Mouse (Mus musculus) c-Kit-negative CD71-positive TER-119-positive erythroid progenitor cells, embryonic 14.5 days (primary cell): ENCODE results near the gene Hyal1.

Experiments used
- DNase-seq: peaks from one replicate; pipeline ENCODE4 v3.0.0-alpha.2; 2013; ENCODE audit warnings: low read depth, low spot score

Hyal1 gene

DNA sequence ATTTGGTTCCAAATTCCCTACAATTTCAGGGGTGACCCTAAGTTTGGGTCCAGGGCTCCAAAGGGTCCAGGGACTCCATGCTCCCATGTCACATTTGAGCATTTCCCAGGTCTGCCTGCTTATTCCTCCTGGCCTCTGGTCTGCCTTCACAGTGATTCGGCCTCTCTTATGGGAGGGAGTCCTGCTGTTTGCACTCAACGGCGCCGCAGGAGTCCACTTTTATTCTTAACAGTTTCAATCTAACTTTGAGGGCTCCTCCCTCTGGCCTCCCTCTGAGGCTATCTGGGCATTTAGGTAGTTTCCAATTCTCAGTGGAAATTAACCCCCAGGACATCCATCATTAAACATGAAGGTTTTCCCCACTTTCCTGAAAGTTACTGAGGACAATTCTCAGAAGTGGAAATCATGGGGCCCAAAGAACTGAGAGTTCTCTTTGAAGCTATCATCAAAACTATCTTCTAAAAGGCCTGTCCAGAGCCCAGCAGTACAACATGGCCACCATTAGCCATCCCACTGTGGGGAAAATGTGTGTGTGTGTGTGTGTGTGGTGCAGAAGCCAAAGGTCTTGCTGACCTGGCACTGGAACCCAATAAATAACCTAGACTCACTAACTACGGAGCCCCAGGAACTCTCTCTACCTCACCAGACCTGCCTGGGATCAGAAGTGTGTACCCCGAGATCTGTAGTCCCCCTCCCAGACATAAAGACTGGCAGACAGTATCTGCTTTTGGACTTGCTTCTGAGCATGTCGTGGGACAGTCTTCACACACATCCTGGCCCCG, 17.7 kb downstream of the Hyal1 start:
- DNase-seq: no peak

GRCm38 (mm10) chr9:107596619-107597569, 20.2 kb downstream of the Hyal1 start:
- no peak for DNase-seq

- DNase-seq: no peak
These were observed 21.7 kb downstream of the Hyal1 start for GRCm38 (mm10) chr9:107598385-107598784.

DNA sequence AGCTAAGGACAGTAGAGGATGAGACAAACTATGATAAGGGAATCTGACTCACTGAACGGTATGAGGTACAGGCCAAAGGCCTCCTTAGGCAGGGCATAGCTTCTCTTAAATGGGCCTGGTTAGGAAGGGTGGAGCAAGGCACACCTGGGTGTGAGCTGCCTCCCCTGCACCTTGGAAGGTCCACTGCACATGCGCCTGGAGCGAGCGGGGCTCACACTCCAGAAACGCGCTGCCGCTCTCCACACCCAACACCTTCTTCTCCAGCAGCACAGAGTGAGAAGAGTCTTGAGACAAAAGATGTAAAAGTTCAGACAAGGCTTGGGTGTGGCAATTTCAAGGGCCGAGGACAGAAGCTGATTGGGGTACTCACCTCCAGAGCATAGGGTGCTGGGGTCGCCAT, 22.7 kb downstream of the Hyal1 start:
- DNase-seq: no peak

DNA sequence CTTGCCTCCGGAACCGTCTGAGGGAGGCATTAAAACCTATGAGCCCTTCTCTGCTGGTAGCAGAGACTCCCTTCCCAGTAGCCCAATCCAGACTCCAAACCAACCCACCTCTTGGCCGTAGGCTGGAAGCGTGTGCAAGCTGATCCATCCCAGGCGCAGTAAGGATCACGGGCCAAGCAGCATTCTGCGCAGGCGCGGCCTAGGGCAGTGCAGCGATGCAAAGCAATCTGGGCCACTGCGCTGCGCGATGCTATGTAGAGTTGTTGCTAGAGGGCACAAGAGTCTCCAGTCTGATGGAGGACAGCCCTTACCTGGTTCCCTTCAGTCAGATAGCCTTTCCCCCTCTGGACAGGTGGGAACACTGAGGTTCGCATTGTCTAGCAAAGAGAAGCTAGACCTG, 23.1 kb downstream of the Hyal1 start:
- DNase-seq: no peak

- no peak for DNase-seq
These were observed 24.0 kb downstream of the Hyal1 start for GRCm38 (mm10) chr9:107600745-107601144.

GRCm38 (mm10) chr9:107601275-107601674, 24.5 kb downstream of the Hyal1 start:
- DNase-seq: no peak

DNA sequence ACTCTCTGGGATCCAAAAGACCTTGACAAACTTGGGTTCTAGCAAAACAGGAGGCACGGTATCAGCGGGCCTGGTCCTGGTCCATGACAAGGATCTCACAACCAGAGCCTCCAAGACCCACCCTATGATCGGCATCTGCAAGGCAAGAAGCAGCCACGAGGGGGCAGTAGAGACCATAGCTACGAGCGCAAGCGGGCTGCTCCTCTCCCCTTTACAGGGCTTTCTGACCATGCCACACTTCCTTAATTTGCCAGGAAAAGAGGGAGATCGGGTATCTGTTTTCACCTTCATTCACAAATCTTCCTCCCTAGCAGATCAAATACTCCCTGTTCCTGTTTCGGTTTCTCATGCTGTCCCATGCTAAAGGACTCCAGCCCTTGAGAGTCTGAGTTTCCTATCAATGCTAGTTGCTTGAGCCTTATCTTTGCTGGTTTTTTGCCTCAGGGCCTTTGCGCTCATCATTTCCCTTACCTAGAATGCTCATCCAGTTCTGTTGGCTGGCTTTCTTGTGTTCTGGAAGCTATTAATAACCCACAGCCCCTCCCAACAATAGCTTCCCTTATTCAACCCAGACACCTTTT, 25.4 kb downstream of the Hyal1 start:
- peak; percentile 81 for DNase-seq

DNA sequence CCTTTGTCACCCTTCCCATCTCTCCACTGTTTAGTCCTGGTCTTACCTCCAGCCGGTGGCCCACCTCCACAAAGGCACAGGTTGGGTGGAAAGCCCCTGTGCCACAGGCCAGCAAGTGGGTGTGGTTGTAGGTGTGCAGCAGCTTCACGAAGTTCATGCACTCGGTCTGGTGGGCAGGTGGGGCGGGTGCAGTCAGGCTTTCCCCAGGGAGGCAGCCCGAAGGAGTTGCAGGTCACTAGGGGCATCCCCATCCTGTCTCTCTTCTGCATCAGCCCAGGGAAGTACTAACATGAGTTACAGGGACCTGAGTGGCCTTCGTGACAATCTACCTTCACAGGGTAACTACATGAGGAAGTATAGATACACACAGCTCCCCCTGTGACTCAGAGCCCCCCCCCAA, 26.5 kb downstream of the Hyal1 start:
- no peak for DNase-seq

DNA sequence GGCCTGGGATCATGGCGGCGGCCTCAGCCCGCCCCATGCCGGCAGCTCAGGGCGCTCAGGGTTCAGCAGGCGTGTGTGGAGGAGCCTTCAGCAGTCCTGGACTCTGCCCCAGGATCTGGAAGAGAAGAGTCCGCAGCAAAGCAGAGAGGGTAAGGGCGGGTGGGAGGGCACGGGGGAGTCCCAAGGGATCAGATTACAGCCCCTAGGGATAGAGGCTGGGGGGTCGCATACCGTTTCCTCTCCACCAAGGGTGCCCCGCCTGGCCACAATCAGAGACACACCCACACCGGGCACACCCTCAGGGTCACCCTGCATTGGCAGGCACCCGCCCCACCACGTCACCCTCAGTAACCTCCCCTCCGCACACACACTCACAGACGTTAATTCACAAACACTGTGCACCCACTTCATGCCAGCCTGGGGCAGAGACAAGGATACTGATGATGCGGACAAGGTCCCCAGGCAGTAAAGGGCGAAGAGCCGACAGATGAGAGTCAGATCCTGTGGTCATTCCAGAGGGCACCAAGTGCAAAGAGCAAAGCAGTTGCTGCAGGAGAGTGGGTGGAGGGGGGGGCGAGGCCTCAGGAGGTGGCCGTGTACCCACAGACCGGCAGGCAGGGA, 28.4 kb downstream of the Hyal1 start:
- DNase-seq: no peak

DNA sequence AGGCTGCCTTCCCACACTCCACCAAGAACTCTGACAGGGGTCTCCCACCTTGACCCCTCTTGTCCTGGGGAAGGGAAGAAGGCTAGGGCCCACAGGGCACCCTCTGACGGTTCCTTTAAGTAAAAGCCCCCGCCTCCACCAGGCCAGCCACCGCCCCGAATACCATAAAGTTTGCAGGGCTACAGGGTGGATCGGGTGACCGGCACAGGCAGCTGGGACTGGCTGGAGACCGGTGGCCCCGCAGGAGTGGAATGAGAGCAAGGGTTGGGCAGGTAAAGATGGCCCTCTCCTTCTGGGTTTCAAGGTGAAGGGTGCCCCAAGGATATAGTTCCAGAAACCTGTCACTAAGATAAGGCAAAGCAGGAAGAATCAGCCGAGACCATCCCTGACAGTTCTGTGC, 29.9 kb downstream of the Hyal1 start:
- DNase-seq: no peak

DNA sequence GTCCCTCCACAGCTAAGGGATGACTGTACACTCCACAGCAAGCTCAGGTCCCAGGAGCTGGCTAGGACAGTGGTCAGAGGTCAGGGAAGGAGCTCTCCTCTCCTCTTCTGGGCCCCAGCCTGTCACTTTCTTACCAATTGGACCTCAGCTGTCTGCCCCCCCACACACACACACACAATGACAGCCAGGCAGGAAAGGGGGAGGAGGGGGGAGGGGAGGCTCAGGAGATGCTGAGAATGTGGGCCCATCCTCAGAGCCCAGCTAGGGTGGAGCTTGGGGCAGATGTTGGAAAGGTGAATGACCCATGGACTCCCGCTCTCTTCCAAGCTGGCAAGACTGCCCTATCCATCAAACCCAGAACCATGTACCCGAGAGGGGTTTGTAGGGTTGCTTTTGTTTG, 30.3 kb downstream of the Hyal1 start:
- DNase-seq: no peak

GRCm38 (mm10) chr9:107607653-107608245, 31.0 kb downstream of the Hyal1 start:
- DNase-seq: no peak

GRCm38 (mm10) chr9:107608741-107609432, 32.2 kb downstream of the Hyal1 start, which contains the start of gene Sema3b:
Gene Sema3b (minus strand): TSS chr9:107609229.
- DNase-seq: no peak

GRCm38 (mm10) chr9:107609433-107609830, 32.7 kb downstream of the Hyal1 start:
- DNase-seq: no peak

- no peak for DNase-seq
These were observed 34.9 kb downstream of the Hyal1 start for GRCm38 (mm10) chr9:107611456-107612190.

GRCm38 (mm10) chr9:107612191-107612944, 35.6 kb downstream of the Hyal1 start:
- peak; percentile 90 for DNase-seq

DNA sequence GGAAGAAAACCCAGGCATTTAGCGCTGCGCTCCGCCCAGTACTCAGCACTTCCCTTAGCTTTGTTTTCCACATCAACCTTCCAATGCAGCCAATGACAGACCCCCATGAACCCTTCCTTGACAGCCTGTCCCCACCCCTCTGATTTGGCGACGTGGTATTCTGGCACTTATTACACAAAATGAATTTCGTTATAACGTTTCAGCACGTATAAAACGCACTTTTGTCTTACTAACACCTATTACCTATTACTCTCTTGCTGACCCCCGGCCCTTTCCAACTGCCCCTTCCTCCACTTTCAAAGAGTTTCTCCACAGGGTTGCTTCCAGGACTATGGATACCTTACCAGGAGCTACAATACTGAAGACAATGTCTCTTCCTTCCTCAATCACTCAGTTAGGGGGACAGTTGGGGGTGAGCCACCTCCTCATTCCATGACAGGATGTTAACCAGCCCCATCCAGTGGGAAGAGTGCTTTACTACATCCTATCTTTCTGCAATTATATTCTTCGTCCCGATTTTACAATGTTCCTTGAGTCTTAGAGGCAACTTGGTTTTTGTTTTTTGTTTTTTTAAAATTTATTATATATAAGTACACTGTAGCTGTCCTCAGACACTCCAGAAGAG, 36.3 kb downstream of the Hyal1 start:
- no peak for DNase-seq

- no peak for DNase-seq
These were observed 38.3 kb downstream of the Hyal1 start for GRCm38 (mm10) chr9:107615035-107615434.
